Mouse (Mus musculus) liver, adult 2 months (tissue): ENCODE data around the gene Anks1b.

ENCODE experiments used
- CTCF ChIP-seq: fragments of 200-500 bp; IDR thresholded peaks from 2 replicates; pipeline ENCODE4 v1.5.1; 2011; ENCODE audit warnings: low read depth, low read length, control low read depth
- POLR2A ChIP-seq: fragments of 200-500 bp; IDR thresholded peaks from 2 replicates; pipeline ENCODE4 v1.6.1; 2011; ENCODE audit warnings: low read length, control low read depth; ENCODE audit not compliant: insufficient read depth; ENCODE audit errors: extremely low read depth

GRCm38 (mm10) chr10:90856668-90857067 lies 983.4 kb downstream of the Anks1b start:
- TF ChIP-seq CTCF: no peak
- TF ChIP-seq POLR2A: no peak
